Mouse (Mus musculus) splenic B cell, adult 2 months (primary cell): Measurements from ENCODE around the gene Ugt2b38.
"Not testable (repeated sequence)": the region's sequence is repeated elsewhere in the genome, so short reads cannot be mapped to it uniquely, and the experiment has no call there.

Experiments
- DNase-seq: peaks from one replicate; pipeline ENCODE4 v3.0.0-alpha.2; 2011; ENCODE audit warnings: low read depth, low spot score
- H3K27me3 ChIP-seq: 2 replicates; pipeline ENCODE4 v1.6.1; 2012; ENCODE audit warnings: mild to moderate bottlenecking, low read length, moderate library complexity, mixed read lengths; ENCODE audit not compliant: control insufficient read depth, poor library complexity, insufficient read depth, severe bottlenecking
- H3K36me3 ChIP-seq: 2 replicates; pipeline ENCODE4 v1.6.1; 2012; ENCODE audit warnings: mild to moderate bottlenecking, low read length, moderate library complexity, mixed read lengths; ENCODE audit not compliant: control insufficient read depth, poor library complexity, insufficient read depth, severe bottlenecking

The Ugt2b38 gene

DNA sequence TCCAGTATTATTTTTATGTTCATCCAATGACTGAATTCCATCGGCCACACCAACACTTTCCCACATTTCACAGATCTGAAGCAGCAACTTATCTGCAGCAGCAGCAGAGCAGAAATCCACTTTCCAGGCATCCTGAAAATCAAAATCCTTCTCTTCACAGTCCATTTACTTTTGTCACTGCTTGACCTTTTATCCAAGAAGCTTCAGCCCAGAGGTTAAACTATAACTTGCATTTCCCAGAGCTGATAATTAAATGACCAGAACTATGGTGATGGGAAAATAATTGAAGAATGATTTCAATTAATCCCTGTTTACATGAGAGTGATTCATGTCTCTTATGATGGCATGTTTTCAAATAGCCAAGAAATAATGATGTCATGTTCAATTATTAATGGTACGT is at the start of gene Ugt2b38:
Gene Ugt2b38 (minus strand): TSS at position 163 of the 400 bp plus-strand sequence.
- H3K36me3 ChIP-seq, DNase-seq, H3K27me3 ChIP-seq: not testable (repeated sequence)

- DNase-seq = no peak
- no peaks in the 10 kb centered on the region for H3K36me3 ChIP-seq
Measured at GRCm38 (mm10) chr5:87458810-87459209, 34.8 kb upstream of the Ugt2b38 start.

DNA sequence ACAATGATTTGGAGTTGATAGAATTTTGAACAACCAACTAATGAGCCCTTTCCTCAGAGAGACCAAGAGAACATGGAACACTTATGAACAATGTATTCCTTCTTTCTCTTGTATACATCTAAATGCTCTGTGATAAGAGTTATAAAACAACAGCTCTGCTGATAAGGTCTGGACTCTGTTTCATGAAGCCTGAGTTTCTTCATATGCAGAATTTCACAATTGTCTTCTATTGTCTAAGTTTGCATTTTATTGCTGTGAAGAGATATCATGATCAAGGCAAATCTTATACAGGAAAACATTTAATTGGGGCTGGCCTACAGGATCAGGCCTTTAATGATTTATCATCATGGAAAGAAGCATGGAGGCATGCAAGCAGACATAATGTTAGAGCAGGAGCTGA is 33.7 kb upstream of the Ugt2b38 start:
- H3K36me3 ChIP-seq = no peaks in the 10 kb centered on the region
- no peak for DNase-seq
- no peaks in the 10 kb centered on the region for H3K27me3 ChIP-seq

More at GRCm38 (mm10) chr5:87458810-87459209, 34.8 kb upstream of the Ugt2b38 start:
- H3K27me3 ChIP-seq = no peaks in the 10 kb centered on the region

GRCm38 (mm10) chr5:87456216-87456850 is 32.3 kb upstream of the Ugt2b38 start:
- Histone ChIP-seq H3K36me3 (no peaks in the 10 kb centered on the region), H3K27me3 (no peaks in the 10 kb centered on the region)
- DNase-seq = no peak

DNA sequence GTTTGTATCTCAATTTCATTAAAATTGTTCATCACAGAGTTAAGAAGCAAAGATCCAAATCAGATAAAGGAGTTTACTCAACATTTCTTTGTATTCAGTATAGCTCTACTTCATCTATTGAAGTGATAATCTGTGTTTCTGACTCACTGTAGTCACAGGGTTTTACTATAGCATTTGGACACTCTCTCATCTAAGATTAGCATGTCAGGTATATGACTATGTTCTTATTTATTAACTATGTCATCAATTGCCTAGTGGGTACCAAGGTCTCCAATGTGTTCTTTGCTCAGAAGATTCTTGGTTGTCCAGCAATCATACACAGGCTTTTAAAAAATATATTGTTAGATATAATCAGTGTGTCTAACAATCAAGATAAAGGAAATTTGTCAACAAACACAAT is 31.5 kb upstream of the Ugt2b38 start:
- no peaks in the 10 kb centered on the region for H3K27me3 ChIP-seq
- DNase-seq = no peak
- no peaks in the 10 kb centered on the region for H3K36me3 ChIP-seq

DNA sequence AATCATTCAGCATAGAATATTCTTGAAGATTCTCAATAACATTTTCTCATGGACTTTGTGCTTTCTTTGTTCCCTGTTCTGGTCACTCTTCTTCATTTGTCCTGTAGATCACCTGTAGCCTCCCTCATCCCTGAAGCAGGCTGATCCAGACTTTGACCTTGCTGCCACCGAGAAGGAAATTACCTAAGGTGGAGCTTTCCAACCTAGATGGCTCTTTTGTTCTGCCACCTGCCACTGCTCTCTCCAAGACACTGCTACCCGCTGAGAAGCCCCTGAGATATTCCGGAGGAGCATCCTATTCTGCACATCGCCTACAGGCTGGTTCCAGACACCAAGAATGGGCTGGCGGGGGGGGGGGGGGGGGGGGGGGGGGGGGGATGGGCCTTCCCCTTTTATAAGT is 28.5 kb upstream of the Ugt2b38 start:
- not testable (repeated sequence) for H3K36me3 ChIP-seq, DNase-seq, H3K27me3 ChIP-seq

- no peaks in the 10 kb centered on the region for H3K36me3 ChIP-seq
- no peak for DNase-seq
- no peaks in the 10 kb centered on the region for H3K27me3 ChIP-seq
Measured at GRCm38 (mm10) chr5:87436264-87436663, 12.3 kb upstream of the Ugt2b38 start.

- Histone ChIP-seq H3K36me3 (no peaks in the 10 kb centered on the region), H3K27me3 (no peaks in the 10 kb centered on the region)
- DNase-seq = no peak
Measured at GRCm38 (mm10) chr5:87425676-87426075, 1.7 kb upstream of the Ugt2b38 start.

GRCm38 (mm10) chr5:87396968-87397367 is 27.0 kb downstream of the Ugt2b38 start:
- Histone ChIP-seq H3K27me3 (no peaks in the 10 kb centered on the region), H3K36me3 (no peaks in the 10 kb centered on the region)
- DNase-seq = no peak

GRCm38 (mm10) chr5:87390818-87391217 is 33.2 kb downstream of the Ugt2b38 start:
- no peak for DNase-seq
- Histone ChIP-seq H3K27me3 (no peaks in the 10 kb centered on the region), H3K36me3 (no peaks in the 10 kb centered on the region)

DNA sequence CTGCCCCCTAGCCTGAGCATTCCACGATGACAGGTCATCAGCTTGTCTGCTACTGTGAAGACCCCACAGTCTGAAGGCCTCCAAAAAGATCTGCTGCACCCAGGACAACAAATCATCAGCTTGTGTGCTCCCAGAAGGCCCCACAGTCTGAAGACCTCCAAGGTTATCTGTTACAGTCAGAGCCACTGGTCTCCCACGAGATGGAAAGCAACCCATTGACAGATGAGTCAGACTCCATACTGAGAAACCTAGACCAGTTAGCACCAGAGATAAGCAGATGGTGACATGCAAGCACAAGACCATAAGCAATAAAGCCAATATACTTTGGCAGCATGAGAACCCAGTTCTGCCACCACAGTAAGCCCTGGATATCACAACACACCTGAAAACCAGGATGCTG is 43.8 kb downstream of the Ugt2b38 start:
- DNase-seq = no peak
- H3K27me3 ChIP-seq = no peaks in the 10 kb centered on the region
- H3K36me3 ChIP-seq = no peaks in the 10 kb centered on the region

DNA sequence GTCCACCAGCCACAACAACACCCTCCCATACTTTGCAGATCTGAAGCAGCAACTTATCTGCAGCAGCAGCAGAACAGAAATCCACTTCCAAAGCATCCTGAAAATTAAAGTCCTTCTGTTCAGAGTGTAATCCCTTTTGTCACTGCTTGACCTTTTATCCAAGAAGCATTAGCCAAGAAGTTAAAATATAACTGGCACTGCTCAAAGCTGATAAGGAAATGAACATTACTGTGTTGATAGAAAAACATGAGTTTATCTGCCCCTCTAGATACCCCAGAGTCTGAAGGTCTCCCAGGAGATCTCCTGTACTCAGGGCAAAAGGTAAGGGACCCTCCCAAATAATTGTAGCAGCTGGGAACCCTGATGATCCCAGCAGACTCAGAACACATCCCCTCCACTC is 44.2 kb downstream of the Ugt2b38 start:
- no peaks in the 10 kb centered on the region for H3K27me3 ChIP-seq
- H3K36me3 ChIP-seq = no peaks in the 10 kb centered on the region
- DNase-seq = no peak

DNA sequence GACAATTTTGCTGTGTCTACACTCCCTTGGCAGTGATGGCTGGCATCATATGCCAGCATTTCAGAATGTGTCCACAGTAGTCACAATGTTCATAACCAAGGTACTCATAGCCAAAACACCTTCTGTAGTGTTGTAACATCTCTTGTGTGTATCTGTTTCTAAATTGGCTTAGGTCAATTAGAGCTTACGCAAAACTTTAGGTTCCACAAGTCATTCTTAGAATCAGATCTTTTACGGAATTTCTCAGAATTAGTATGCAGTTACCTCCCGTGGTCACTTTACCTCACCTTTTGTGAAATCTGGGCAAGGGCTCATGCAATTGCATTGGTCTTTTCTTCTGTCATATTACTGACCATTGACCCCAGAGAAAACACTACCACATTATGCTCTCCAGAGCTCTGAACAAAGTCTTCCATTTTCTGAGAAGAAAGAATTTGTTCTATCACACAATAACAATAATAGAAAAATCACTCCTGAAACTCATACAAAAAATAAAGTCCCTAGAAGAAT is 48.1 kb downstream of the Ugt2b38 start:
- no peak for DNase-seq
- H3K27me3 ChIP-seq = no peaks in the 10 kb centered on the region

DNA sequence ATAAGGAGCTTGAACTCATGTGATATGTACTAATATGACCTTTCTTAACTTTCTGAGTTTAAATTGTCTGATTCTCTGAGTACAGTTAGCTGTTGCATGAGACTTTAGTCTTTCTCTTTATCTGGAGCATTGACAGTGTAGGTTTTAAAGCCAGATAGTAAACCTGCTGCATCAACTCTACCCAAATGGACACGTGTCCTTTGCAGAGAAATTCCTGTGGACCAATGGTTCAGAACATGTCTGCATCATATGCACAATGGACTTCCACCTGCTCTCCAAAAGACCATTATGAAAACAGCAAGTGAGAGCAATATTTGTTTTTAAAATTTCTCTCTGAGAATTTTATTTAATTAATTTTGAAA is 50.5 kb downstream of the Ugt2b38 start:
- no peak for DNase-seq
- H3K27me3 ChIP-seq = no peaks in the 10 kb centered on the region
- no peaks in the 10 kb centered on the region for H3K36me3 ChIP-seq

More for the DNA sequence above, 48.1 kb downstream of the Ugt2b38 start:
- H3K36me3 ChIP-seq = no peaks in the 10 kb centered on the region

GRCm38 (mm10) chr5:87372788-87373501 is 51.1 kb downstream of the Ugt2b38 start:
- not testable (repeated sequence) for DNase-seq

More at GRCm38 (mm10) chr5:87372788-87373501, 51.1 kb downstream of the Ugt2b38 start:
- not testable (repeated sequence) for H3K27me3 ChIP-seq, H3K36me3 ChIP-seq
